Mouse (Mus musculus) limb, embryonic 15.5 days (tissue): Measurements from ENCODE around the gene Pde8a. TPM values are rescaled to one million over a fixed set of nuclear protein-coding genes. Genes with fewer than 3 reads are reported as not detected.

ENCODE experiments used
- ATAC-seq: fragments of 200-750 bp; cut with Nextera tagmentation; 2 replicates; pipeline ENCODE4 v1.8.0; 2017; ENCODE audit warnings: low read depth, moderate TSS enrichment; ENCODE audit not compliant: insufficient number of reproducible peaks, low FRiP score, low TSS enrichment
- H3K27ac ChIP-seq: fragments of 300-500 bp; sonication (generic); 2 replicates; pipeline ENCODE4 v1.5.1; 2015; ENCODE audit warnings: moderate library complexity, mild to moderate bottlenecking, inconsistent platforms
- H3K27me3 ChIP-seq: fragments of 300-500 bp; sonication (generic); 2 replicates; pipeline ENCODE4 v1.6.1; 2015; ENCODE audit warnings: inconsistent platforms
- H3K36me3 ChIP-seq: fragments of 300-500 bp; sonication (generic); 2 replicates; pipeline ENCODE4 v1.6.1; 2015; ENCODE audit warnings: inconsistent platforms
- H3K4me1 ChIP-seq: fragments of 300-500 bp; sonication (generic); 2 replicates; pipeline ENCODE4 v1.6.1; 2015; ENCODE audit warnings: inconsistent platforms
- H3K4me2 ChIP-seq: fragments of 300-500 bp; sonication (generic); 2 replicates; pipeline ENCODE4 v1.6.1; 2015; ENCODE audit warnings: mild to moderate bottlenecking, inconsistent platforms
- H3K4me3 ChIP-seq: fragments of 300-500 bp; sonication (generic); 2 replicates; pipeline ENCODE4 v1.5.1; 2015; ENCODE audit warnings: mild to moderate bottlenecking, inconsistent platforms
- H3K9ac ChIP-seq: fragments of 300-500 bp; sonication (generic); 2 replicates; pipeline ENCODE4 v1.6.1; 2015; ENCODE audit warnings: inconsistent platforms
- H3K9me3 ChIP-seq: fragments of 300-500 bp; sonication (generic); 2 replicates; pipeline ENCODE4 v1.6.1; 2016; ENCODE audit warnings: inconsistent platforms
- WGBS: fragments of 180-500 bp; shearing (Covaris S2); methylation state at CpG from one replicate; pipeline ENCODE4 v1.1.7; 2015; 5-methylcytosine and 5-hydroxymethylcytosine counted together
- polyA plus RNA-seq: library from polyadenylated mRNA; unstranded; fragments of >200 nt; fragmentation: Nextera tagmentation; extraction: Ambion mirVana; gene quantifications from 2 replicates; pipeline ENCODE4 v1.2.1, GENCODE M21; 2015

The Pde8a gene
- polyA plus RNA-seq, 1 experiment from 2014 or later: 5.1 TPM

- 6% methylated on average over 10 of the region's 10 CpGs for WGBS
- no peak for ATAC-seq
- no peaks in the 10 kb centered on the region for H3K9me3 ChIP-seq
- peaks cover 44% of the 10 kb centered on the region for H3K36me3 ChIP-seq
- no peaks in the 10 kb centered on the region for H3K27me3 ChIP-seq
- peak overlapping the region; percentile 88 for H3K4me3 ChIP-seq
- H3K4me2 ChIP-seq: peak overlapping the region; percentile 74
- H3K4me1 ChIP-seq: peaks cover 24% of the 10 kb centered on the region
- peak overlapping the region; percentile 18; the same call in 1 of the 2 replicates for H3K27ac ChIP-seq
- H3K9ac ChIP-seq: peak overlapping the region; percentile 91
These were observed 130.4 kb downstream of the Pde8a start for GRCm38 (mm10) chr7:81343831-81344230.

DNA sequence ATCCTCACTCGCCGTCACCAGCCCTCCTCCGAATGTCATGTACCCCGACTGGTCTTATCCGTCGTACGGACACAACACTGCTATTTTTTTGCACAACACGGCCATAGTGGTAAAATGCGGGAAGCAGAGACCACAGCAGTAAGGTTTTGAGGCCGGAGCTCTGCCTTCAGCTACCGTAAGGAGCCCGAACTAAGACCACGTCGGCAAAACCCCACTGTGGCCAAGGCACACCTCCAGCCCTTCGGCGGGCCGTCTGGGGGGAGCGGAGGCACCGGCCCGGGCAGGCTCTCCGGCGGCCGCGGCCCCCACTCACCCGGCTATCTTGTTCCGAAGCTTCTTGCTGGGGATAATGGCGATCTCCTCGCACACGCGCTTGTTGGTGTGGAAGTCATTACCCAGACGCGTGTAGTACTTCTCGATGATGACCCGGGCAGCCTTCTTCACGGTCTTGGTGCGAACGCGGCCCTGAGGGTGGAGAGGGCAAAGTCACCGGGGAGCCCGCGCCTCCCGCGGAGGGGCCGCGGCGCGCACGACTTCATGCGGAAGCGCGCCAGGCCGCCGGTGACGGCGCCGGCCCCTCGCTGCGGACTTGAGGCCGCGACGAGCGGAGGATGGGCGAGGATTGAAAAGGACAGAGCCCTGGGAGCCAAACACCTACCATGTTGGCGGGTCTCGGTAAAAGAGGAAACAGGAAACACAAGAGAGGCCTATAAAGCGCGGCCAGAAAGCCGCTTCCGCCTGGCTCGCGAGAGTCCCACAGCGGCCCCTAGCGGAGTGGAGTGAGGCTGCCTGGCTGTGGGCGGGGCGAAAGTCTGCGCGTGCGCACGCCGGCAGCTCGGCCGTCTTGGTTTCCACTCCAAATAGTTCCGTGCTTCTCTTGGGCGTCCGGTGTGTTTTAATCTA, 131.4 kb downstream of the Pde8a start, which contains the start of gene Rps17:
TSS of gene Rps17 (minus strand) at position 711 of the 903 bp plus-strand sequence.
- H3K4me2 ChIP-seq: peak within 1 kb of the TSS; percentile 74
- H3K9me3 ChIP-seq: no peaks in the 10 kb centered on the region
- peak; percentile 81 for ATAC-seq
- H3K36me3 ChIP-seq: peaks cover 36% of the 10 kb centered on the region
- H3K9ac ChIP-seq: peak within 1 kb of the TSS; percentile 91
- under 1% methylated on average over 85 of the region's 85 CpGs for WGBS
- peaks cover 24% of the 10 kb centered on the region for H3K4me1 ChIP-seq
- H3K27me3 ChIP-seq: no peaks in the 10 kb centered on the region
- H3K4me3 ChIP-seq: peak within 1 kb of the TSS; percentile 88
- H3K27ac ChIP-seq: peak within 1 kb of the TSS; percentile 93

GRCm38 (mm10) chr7:81345447-81346170, 132.2 kb downstream of the Pde8a start:
- no peak for ATAC-seq
- no peaks in the 10 kb centered on the region for H3K9me3 ChIP-seq
- H3K27ac ChIP-seq: peak overlapping the region; percentile 67
- peak overlapping the region; percentile 33; the same call in 1 of the 2 replicates for H3K9ac ChIP-seq
- H3K4me1 ChIP-seq: peaks cover 24% of the 10 kb centered on the region
- H3K27me3 ChIP-seq: no peaks in the 10 kb centered on the region
- WGBS: 62% methylated on average over 15 of the region's 15 CpGs
- H3K36me3 ChIP-seq: peaks cover 28% of the 10 kb centered on the region
- H3K4me2 ChIP-seq: peak overlapping the region; percentile 48
- peak overlapping the region; percentile 88 for H3K4me3 ChIP-seq

DNA sequence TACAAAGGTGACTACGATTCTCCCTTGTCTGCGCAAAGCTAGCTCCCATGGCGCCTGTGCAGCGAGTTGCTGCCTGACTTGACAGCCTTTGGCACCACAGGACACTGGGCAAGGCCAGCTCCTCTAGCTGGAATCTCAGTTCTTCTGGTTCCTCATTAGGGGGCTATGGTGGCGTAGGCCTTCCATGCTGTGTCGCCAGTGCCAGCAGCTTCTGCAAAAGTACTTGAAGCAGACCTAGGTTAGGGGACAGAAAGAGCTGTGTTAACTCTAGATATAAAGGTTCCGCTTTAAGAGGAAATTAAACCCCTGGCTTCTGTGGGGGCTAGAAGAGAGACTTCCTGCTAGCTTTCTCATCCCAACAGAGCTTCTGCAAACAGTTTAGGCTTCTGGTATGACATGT, 134.8 kb downstream of the Pde8a start:
- peaks cover 2% of the 10 kb centered on the region for H3K36me3 ChIP-seq
- no peak for ATAC-seq
- 67% methylated on average over 7 of the region's 7 CpGs for WGBS
- H3K27me3 ChIP-seq: no peaks in the 10 kb centered on the region
- no peak overlapping the region for H3K4me2 ChIP-seq
- H3K27ac ChIP-seq: no peak overlapping the region
- no peak overlapping the region for H3K9ac ChIP-seq
- no peak overlapping the region for H3K4me3 ChIP-seq
- no peaks in the 10 kb centered on the region for H3K9me3 ChIP-seq
- H3K4me1 ChIP-seq: peaks cover 12% of the 10 kb centered on the region

GRCm38 (mm10) chr7:81351826-81352225, 138.4 kb downstream of the Pde8a start:
- Histone ChIP-seq H3K4me3 (no peak overlapping the region), H3K9me3 (no peaks in the 10 kb centered on the region), H3K27ac (no peak overlapping the region), H3K27me3 (no peaks in the 10 kb centered on the region), H3K4me1 (no peaks in the 10 kb centered on the region), H3K9ac (no peak overlapping the region), H3K36me3 (no peaks in the 10 kb centered on the region), H3K4me2 (no peak overlapping the region)
- 76% methylated on average over 4 of the region's 4 CpGs for WGBS
- no peak for ATAC-seq

DNA sequence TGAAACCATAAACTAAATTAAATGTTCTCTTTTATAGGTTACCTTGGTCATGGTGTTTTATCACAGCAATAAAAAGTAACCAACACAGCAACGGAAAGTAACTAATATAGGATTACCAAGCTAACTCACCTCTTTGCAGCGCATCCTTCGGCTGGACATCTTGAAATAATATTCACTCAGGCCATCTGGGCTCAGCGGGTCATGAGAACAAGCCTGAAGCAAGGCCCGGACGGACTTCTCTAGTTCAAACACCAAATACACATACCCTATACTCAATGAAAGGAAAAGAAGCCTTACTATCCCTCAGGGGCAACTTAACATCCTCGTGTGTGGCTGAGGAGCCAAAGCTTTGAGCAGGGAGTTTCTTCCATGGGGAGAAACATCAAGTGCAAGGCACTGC, 142.3 kb downstream of the Pde8a start:
- Histone ChIP-seq H3K9me3 (no peaks in the 10 kb centered on the region), H3K27ac (no peak overlapping the region), H3K4me2 (no peak overlapping the region), H3K36me3 (no peaks in the 10 kb centered on the region), H3K9ac (no peak overlapping the region), H3K27me3 (0 out of 2 replicates have a peak, but pooled peaks cover 2% of the 10 kb centered on the region), H3K4me1 (no peaks in the 10 kb centered on the region), H3K4me3 (no peak overlapping the region)
- ATAC-seq: no peak
- 33% methylated on average over 7 of the region's 7 CpGs for WGBS

GRCm38 (mm10) chr7:81356360-81356759, 143.0 kb downstream of the Pde8a start:
- WGBS: 86% methylated on average over 1 of the region's 1 CpGs
- H3K9me3 ChIP-seq: no peaks in the 10 kb centered on the region
- H3K4me3 ChIP-seq: no peak overlapping the region
- H3K4me2 ChIP-seq: no peak overlapping the region
- no peaks in the 10 kb centered on the region for H3K4me1 ChIP-seq
- no peak overlapping the region for H3K9ac ChIP-seq
- no peaks in the 10 kb centered on the region for H3K36me3 ChIP-seq
- H3K27ac ChIP-seq: no peak overlapping the region
- ATAC-seq: no peak
- H3K27me3 ChIP-seq: 0 out of 2 replicates have a peak, but pooled peaks cover 2% of the 10 kb centered on the region

DNA sequence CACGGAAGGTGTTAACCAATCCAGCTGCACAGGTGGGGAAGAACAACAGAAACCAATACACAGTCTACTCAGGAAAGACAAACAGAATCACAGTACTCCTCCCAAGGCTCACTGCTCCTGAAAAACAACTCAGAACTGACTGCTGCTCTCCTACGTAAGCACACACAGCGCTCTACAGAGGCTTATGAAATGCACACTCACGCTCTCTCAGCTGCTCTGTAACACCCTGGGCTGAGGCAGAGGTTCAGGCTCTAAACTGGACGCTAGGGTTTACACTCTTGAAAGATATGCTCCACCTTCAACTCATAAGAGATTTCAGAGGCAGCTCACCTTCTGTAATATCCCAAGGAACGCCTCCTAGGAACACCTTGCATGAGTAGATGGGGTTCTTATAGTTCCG, 143.6 kb downstream of the Pde8a start:
- Histone ChIP-seq H3K27me3 (0 out of 2 replicates have a peak, but pooled peaks cover 2% of the 10 kb centered on the region), H3K9ac (no peak overlapping the region), H3K4me2 (no peak overlapping the region), H3K27ac (no peak overlapping the region), H3K4me1 (no peaks in the 10 kb centered on the region), H3K4me3 (no peak overlapping the region), H3K36me3 (no peaks in the 10 kb centered on the region), H3K9me3 (no peaks in the 10 kb centered on the region)
- WGBS: 75% methylated on average over 7 of the region's 7 CpGs
- ATAC-seq: no peak

GRCm38 (mm10) chr7:81367946-81368345, 154.6 kb downstream of the Pde8a start:
- 55% methylated on average over 3 of the region's 3 CpGs for WGBS

DNA sequence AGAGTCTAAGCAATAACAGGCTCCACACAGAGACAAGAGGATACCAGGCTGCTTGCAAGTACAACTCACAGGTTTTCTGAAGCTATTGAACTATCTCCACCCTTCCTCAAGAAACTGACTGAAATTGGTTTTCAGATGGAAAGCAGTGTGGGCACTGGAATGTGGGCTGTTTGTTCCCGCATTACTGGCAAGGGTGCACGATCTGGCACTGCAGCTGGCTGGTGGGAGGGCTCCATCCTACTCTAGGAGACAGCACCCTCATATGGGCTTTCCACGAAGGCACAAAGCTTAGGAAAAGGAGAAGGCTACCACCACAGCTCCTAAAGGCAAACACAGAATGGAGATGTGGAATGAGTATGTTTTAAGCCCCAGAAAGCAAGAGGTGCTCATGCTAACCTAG, 156.3 kb downstream of the Pde8a start:
- H3K4me1 ChIP-seq: peaks cover 7% of the 10 kb centered on the region
- H3K9ac ChIP-seq: no peak overlapping the region
- WGBS: 59% methylated on average over 3 of the region's 3 CpGs
- H3K4me2 ChIP-seq: no peak overlapping the region
- H3K27ac ChIP-seq: no peak overlapping the region
- no peak for ATAC-seq
- no peak overlapping the region for H3K4me3 ChIP-seq
- H3K27me3 ChIP-seq: peaks cover 6% of the 10 kb centered on the region; the same call in 1 of the 2 replicates
- no peaks in the 10 kb centered on the region for H3K36me3 ChIP-seq
- H3K9me3 ChIP-seq: no peaks in the 10 kb centered on the region

More at GRCm38 (mm10) chr7:81367946-81368345, 154.6 kb downstream of the Pde8a start:
- Histone ChIP-seq H3K9ac (no peak overlapping the region), H3K27me3 (peaks cover 6% of the 10 kb centered on the region; the same call in 1 of the 2 replicates), H3K4me2 (no peak overlapping the region), H3K4me1 (peaks cover 7% of the 10 kb centered on the region), H3K27ac (no peak overlapping the region), H3K4me3 (no peak overlapping the region), H3K36me3 (no peaks in the 10 kb centered on the region), H3K9me3 (no peaks in the 10 kb centered on the region)
- no peak for ATAC-seq

DNA sequence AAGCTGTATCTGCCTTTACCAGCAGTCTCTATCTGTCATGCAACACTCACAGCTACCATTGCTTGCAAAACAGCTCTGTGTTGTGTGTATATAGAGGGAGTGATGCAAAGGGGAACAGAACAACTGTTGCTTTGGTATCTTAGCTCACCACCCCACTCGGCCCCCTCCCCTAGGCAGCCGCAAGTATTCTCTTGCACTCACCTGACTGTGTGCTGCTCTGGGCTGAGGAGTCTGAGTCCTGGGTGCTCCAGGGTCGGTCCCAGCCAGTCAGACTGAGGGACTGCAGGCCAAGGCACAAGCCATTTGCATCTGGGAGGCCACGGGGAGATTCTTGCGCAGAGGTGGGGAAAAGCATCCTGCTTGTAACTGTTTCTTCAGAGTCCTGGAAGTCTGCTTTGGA, 158.4 kb downstream of the Pde8a start:
- H3K4me3 ChIP-seq: no peak overlapping the region
- ATAC-seq: no peak
- no peak overlapping the region for H3K9ac ChIP-seq
- no peaks in the 10 kb centered on the region for H3K36me3 ChIP-seq
- no peak overlapping the region for H3K27ac ChIP-seq
- no peaks in the 10 kb centered on the region for H3K9me3 ChIP-seq
- 23% methylated on average over 5 of the region's 5 CpGs for WGBS
- peaks cover 7% of the 10 kb centered on the region for H3K4me1 ChIP-seq
- peak overlapping the region; percentile 30; the same call in 1 of the 2 replicates for H3K4me2 ChIP-seq
- peaks cover 6% of the 10 kb centered on the region; the same call in 1 of the 2 replicates for H3K27me3 ChIP-seq
